Mouse (Mus musculus): ENCODE data around the gene Golga4.

The Golga4 gene

GRCm38 (mm10) chr9:118489579-118490019, 16.5 kb upstream of the Golga4 start:
- peak; percentile 87 for DNase-seq

- DNase-seq: no peak
Measured at GRCm38 (mm10) chr9:118491195-118491594, 14.9 kb upstream of the Golga4 start.

GRCm38 (mm10) chr9:118492932-118493698, 13.0 kb upstream of the Golga4 start:
- DNase-seq: no peak

- DNase-seq: no peak
Measured at GRCm38 (mm10) chr9:118494106-118494505, 12.0 kb upstream of the Golga4 start.

- no peak for DNase-seq
Measured at GRCm38 (mm10) chr9:118495933-118496332, 10.1 kb upstream of the Golga4 start.

GRCm38 (mm10) chr9:118496952-118497351, 9.1 kb upstream of the Golga4 start:
- DNase-seq: no peak

- DNase-seq: no peak
Measured at GRCm38 (mm10) chr9:118498061-118498460, 8.0 kb upstream of the Golga4 start.

GRCm38 (mm10) chr9:118500963-118501362, 5.1 kb upstream of the Golga4 start:
- no peak for DNase-seq

GRCm38 (mm10) chr9:118504656-118505055, 1.4 kb upstream of the Golga4 start:
- no peak for DNase-seq

GRCm38 (mm10) chr9:118506404-118507231, 551 bp downstream of the Golga4 start:
- peak; percentile 57 for DNase-seq

- no peak for DNase-seq
Measured at GRCm38 (mm10) chr9:118507552-118507951, 1.5 kb downstream of the Golga4 start.

- no peak for DNase-seq
Measured at GRCm38 (mm10) chr9:118508601-118509000, 2.5 kb downstream of the Golga4 start.

- no peak for DNase-seq
Measured at GRCm38 (mm10) chr9:118510941-118511690, 5.0 kb downstream of the Golga4 start.

- no peak for DNase-seq
Measured at GRCm38 (mm10) chr9:118512681-118513233, 6.7 kb downstream of the Golga4 start.

- no peak for DNase-seq
Measured at GRCm38 (mm10) chr9:118515476-118515875, 9.4 kb downstream of the Golga4 start.

- no peak for DNase-seq
Measured at GRCm38 (mm10) chr9:118516162-118516561, 10.1 kb downstream of the Golga4 start.

GRCm38 (mm10) chr9:118517619-118518018, 11.6 kb downstream of the Golga4 start:
- no peak for DNase-seq

- no peak for DNase-seq
Measured at GRCm38 (mm10) chr9:118519101-118519500, 13.0 kb downstream of the Golga4 start.

GRCm38 (mm10) chr9:118520011-118520410, 13.9 kb downstream of the Golga4 start:
- no peak for DNase-seq

- DNase-seq: no peak
Measured at GRCm38 (mm10) chr9:118520858-118521257, 14.8 kb downstream of the Golga4 start.

GRCm38 (mm10) chr9:118521659-118522058, 15.6 kb downstream of the Golga4 start:
- DNase-seq: no peak

- no peak for DNase-seq
Measured at GRCm38 (mm10) chr9:118523738-118524137, 17.7 kb downstream of the Golga4 start.

- no peak for DNase-seq
Measured at GRCm38 (mm10) chr9:118527056-118527455, 21.0 kb downstream of the Golga4 start.
